Mouse (Mus musculus) liver, adult (tissue): ENCODE data around the gene Ltbp1.

Source experiments
- GATA4 ChIP-seq: IDR thresholded peaks from 2 replicates; pipeline ENCODE4 v1.6.1; 2014; ENCODE audit warnings: mild to moderate bottlenecking, low read length; ENCODE audit not compliant: insufficient replicate concordance

Ltbp1 gene

GRCm38 (mm10) chr17:75198767-75199166, 193.4 kb downstream of the Ltbp1 start:
- TF ChIP-seq GATA4: no peak

GRCm38 (mm10) chr17:75199694-75200093, 194.3 kb downstream of the Ltbp1 start:
- TF ChIP-seq GATA4: no peak

- TF ChIP-seq GATA4: no peak
Observed at GRCm38 (mm10) chr17:75202314-75202713, 196.9 kb downstream of the Ltbp1 start.

GRCm38 (mm10) chr17:75204065-75204464, 198.7 kb downstream of the Ltbp1 start:
- no peak for TF ChIP-seq GATA4

GRCm38 (mm10) chr17:75206281-75206680, 200.9 kb downstream of the Ltbp1 start:
- no peak for TF ChIP-seq GATA4

GRCm38 (mm10) chr17:75208164-75208698, 202.9 kb downstream of the Ltbp1 start:
- no peak for TF ChIP-seq GATA4

GRCm38 (mm10) chr17:75210526-75210925, 205.2 kb downstream of the Ltbp1 start:
- TF ChIP-seq GATA4: no peak

GRCm38 (mm10) chr17:75216362-75216761, 211.0 kb downstream of the Ltbp1 start:
- no peak for TF ChIP-seq GATA4

GRCm38 (mm10) chr17:75218700-75219099, 213.3 kb downstream of the Ltbp1 start:
- TF ChIP-seq GATA4: no peak

GRCm38 (mm10) chr17:75228321-75228720, 223.0 kb downstream of the Ltbp1 start:
- TF ChIP-seq GATA4: no peak

GRCm38 (mm10) chr17:75233206-75233605, 227.8 kb downstream of the Ltbp1 start:
- no peak for TF ChIP-seq GATA4

GRCm38 (mm10) chr17:75233923-75234322, 228.6 kb downstream of the Ltbp1 start:
- TF ChIP-seq GATA4: no peak

GRCm38 (mm10) chr17:75235781-75236180, 230.4 kb downstream of the Ltbp1 start:
- TF ChIP-seq GATA4: no peak

- no peak for TF ChIP-seq GATA4
Observed at GRCm38 (mm10) chr17:75236543-75236942, 231.2 kb downstream of the Ltbp1 start.

- no peak for TF ChIP-seq GATA4
Observed at GRCm38 (mm10) chr17:75237456-75237855, 232.1 kb downstream of the Ltbp1 start.

GRCm38 (mm10) chr17:75238655-75239054, 233.3 kb downstream of the Ltbp1 start:
- no peak for TF ChIP-seq GATA4

- no peak for TF ChIP-seq GATA4
Observed at GRCm38 (mm10) chr17:75239545-75239944, 234.2 kb downstream of the Ltbp1 start.
